Mouse (Mus musculus) hematopoietic stem cell, adult 5-6 weeks (primary cell): ENCODE measurements around the gene 1700012A03Rik. TPM values are rescaled to one million over a fixed set of nuclear protein-coding genes. Genes with fewer than 3 reads are reported as not detected.

Experiments used
- ATAC-seq, 2 experiments: fragments of 125-278 bp in 1 of 2; replicated peaks in 1 of 2; 2 replicates each; pipeline ENCODE4 v1.8.0; 2016 to 2017; ENCODE audit warnings: inconsistent platforms in 2 of 2, mild to moderate bottlenecking in 2 of 2, moderate number of reproducible peaks in 2 of 2, low read depth in 1 of 2, moderate TSS enrichment in 1 of 2; ENCODE audit not compliant: low FRiP score in 2 of 2, poor library complexity in 2 of 2, severe bottlenecking in 2 of 2, insufficient read depth in 1 of 2, low TSS enrichment in 1 of 2
- total RNA-seq: library from RNA; stranded (forward); fragments of 172-1452, 232-1000 nt; gene quantifications from 2 replicates; pipeline ENCODE4 v1.2.3, GENCODE M21; 2017

Gene 1700012A03Rik
- total RNA-seq, 1 experiment from 2014 or later, result not detected

DNA sequence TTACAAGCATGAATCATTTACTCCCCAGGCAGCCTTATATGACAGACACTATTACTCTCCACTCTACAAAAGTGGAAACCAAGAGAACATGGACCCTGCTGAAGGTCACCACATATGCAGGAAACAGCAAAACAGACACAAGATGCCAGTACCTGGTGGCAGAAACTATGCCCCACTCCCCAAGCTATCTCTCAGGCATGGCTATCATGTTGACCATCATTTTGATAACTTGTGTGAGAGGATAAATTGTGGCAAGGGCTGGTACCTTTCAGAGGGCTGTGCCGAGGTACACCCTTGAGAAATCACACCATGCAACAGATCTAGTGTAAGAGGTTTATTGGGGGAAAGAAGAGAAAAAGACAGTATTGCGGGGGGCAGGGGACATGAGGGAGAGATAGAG is 10.6 kb downstream of the 1700012A03Rik start:
- no peak for ATAC-seq

DNA sequence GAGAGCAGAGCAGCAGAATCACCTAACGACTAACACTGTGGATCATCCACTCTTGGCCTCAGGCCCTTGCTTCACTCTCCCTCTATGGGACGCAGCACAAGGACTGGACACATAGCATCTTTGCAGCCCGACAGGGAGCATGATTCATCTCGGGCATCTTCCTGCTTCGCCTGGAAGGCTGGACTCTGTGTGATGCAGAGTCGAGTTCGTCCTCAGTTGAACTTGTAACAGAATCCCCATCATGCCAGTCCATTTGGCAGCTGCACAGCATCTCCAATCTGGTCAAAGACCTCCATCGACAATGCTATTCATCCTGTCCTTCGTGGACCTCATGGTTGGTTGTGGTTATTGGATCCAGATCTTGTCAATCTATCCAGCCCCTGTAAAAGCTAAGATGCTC is 11.2 kb downstream of the 1700012A03Rik start:
- ATAC-seq, result no peak

DNA sequence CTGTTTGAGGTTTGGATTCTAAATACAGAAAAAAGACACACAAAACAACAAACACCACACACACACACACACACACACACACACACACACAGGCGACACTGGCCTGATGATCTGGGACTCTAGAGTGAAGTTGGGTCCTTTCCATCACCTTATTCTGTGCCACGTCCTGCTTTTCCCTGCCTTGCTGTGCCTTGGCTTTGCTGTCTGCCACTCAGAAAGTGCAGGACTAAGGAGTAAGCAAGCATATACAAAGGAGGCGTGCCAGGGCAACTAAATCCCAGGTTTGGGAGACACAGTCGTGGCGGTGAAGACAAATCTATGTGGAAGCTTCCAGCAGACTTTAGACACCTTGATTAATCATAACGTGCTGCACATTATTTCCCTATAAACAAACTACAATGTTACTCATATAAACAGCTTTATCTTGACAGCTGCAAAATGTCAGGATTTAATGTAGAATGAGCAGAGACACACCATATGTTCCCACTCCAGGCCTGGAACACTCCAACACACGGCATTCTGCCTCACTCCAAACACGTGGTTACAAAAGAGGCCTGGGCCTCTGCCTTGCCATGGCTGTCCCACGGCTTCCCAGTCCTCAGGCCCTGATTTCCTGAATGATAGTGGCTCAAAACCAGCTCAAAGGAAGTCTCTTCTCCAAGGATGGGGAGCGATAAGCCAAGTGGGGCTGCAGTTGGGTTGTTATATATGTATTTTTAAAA is 15.9 kb downstream of the 1700012A03Rik start:
- no peak for ATAC-seq

DNA sequence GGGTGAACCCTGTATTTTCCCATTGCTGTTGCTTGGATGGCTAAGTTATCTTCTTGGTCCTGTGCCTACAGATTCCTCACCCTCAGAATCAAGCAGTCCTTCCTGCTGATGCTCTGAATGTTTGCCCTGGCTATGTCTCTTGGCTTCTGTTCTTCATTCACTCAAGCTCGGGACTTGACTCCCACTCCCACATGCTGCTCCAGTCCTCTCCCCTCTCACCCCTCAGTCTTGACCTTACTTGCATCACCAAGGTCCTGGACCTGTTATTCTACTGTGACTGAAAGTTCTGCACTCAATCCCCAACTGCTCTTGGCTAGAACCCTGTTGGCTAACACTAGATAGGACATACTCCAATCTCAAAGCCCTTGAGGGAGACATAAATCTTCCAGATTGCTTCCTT is 22.1 kb downstream of the 1700012A03Rik start:
- ATAC-seq, result no peak

DNA sequence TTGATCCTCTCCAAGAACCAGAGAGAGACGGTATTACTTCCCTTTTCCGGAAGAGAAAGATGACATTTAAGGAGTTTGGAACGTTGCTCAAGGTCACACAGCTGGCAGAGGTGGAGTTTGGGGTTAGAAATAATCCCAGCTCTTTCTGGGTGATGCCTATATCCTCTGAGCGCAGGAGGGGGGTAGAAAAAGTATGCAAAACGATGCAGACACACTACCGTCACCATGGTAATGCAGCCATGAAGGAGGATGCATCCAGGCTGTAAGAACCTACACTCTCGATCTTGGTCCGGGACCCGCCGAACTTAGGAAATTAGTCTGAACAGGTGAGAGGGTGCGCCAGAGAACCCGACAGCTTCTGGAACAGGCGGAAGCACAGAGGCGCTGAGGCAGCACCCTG is 43.3 kb downstream of the 1700012A03Rik start:
- no peak for ATAC-seq

DNA sequence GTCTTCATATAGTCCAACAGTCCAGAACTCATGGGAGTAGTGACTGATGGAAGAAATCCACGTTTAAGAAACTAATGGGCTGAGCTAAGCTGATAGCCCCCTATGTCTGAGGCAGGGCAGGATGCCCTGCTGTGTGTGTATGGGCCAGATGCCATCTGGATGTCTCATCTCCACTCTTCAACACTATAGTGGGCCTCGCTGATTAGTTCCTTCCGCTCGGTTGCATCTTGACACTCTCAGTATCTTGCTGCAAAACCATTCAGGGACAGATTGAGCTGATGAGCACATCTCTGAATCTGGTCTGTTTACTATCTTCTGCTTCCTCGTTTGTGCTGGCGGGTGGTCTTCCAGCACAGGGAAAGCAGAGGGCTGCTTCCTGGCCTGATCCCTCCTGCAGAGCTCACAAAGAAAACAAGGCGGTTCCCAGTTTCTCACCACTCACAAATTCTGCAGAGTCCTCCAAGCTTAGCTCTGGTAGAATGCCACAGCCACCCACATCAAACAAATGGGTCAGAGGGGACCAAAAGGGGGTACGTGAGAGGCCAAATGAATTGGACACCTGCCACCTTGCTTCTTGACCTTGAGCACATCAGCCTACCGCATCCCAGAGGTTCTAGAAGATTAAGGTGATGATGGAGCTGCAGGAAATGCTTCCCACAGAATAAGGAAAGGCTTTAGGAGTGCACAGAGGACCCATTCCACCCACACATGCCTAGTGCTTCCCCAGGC is 55.7 kb downstream of the 1700012A03Rik start:
- no peak for ATAC-seq
